Mouse (Mus musculus): Measurements from ENCODE around the gene Tcta.
"Not testable (repeated sequence)": the region's sequence is repeated elsewhere in the genome, so short reads cannot be mapped to it uniquely, and the experiment has no call there.

Gene Tcta

GRCm38 (mm10) chr9:108271941-108272340, 34.0 kb downstream of the Tcta start:
- in situ Hi-C loops (cut with MboI): no loop called here

GRCm38 (mm10) chr9:108268701-108269100, 37.3 kb downstream of the Tcta start:
- in situ Hi-C loops (cut with MboI): not testable (repeated sequence)

- in situ Hi-C loops (cut with MboI): no loop called here
Measured at GRCm38 (mm10) chr9:108267691-108268090, 38.3 kb downstream of the Tcta start.

- in situ Hi-C loops (cut with MboI): no loop called here
Measured at GRCm38 (mm10) chr9:108266261-108266935, 39.6 kb downstream of the Tcta start.

- in situ Hi-C loops (cut with MboI): no loop called here
Measured at GRCm38 (mm10) chr9:108264191-108264921, 41.6 kb downstream of the Tcta start.

- in situ Hi-C loops (cut with MboI): no loop called here
Measured at GRCm38 (mm10) chr9:108263690-108264190, 42.2 kb downstream of the Tcta start, which contains the start of gene Dag1. TSS of gene Dag1 (minus strand) at chr9:108263958.

GRCm38 (mm10) chr9:108263131-108263681, 42.8 kb downstream of the Tcta start:
- in situ Hi-C loops (cut with MboI): no loop called here

- in situ Hi-C loops (cut with MboI): no loop called here
Measured at GRCm38 (mm10) chr9:108262494-108263049, 43.4 kb downstream of the Tcta start.

- in situ Hi-C loops (cut with MboI): no loop called here
Measured at GRCm38 (mm10) chr9:108261865-108262264, 44.1 kb downstream of the Tcta start.

GRCm38 (mm10) chr9:108260526-108260925, 45.4 kb downstream of the Tcta start:
- in situ Hi-C loops (cut with MboI): no loop called here
